Mouse (Mus musculus) CH12.LX (cell line): Measurements from ENCODE around the gene Zbtb9. TPM values are rescaled to one million over a fixed set of nuclear protein-coding genes. Genes with fewer than 3 reads are reported as not detected.

Source experiments
- DNase-seq: peaks from one replicate; pipeline ENCODE4 v3.0.0-alpha.2; 2013; ENCODE audit errors: extremely low read depth
- H3K27ac ChIP-seq: 2 replicates; pipeline ENCODE4 v1.5.1; 2012; ENCODE audit warnings: low read depth, mild to moderate bottlenecking, control low read depth, moderate library complexity; ENCODE audit not compliant: insufficient read depth
- H3K27me3 ChIP-seq: replicated peaks from 2 replicates; pipeline ENCODE3; 2012; ENCODE audit warnings: inconsistent platforms
- H3K36me3 ChIP-seq, 2 experiments: replicated peaks in 1 of 2; 2 replicates each; pipeline versions ENCODE3 to v1.6.1; 2012; ENCODE audit warnings: inconsistent platforms in 1 of 2, low read length in 1 of 2, mild to moderate bottlenecking in 1 of 2, mixed read lengths in 1 of 2, moderate library complexity in 1 of 2; ENCODE audit not compliant: control insufficient read depth in 1 of 2, insufficient read depth in 1 of 2
- H3K4me1 ChIP-seq, 2 experiments: 2 replicates each; pipeline ENCODE4 v1.6.1; 2012; ENCODE audit warnings: inconsistent platforms in 1 of 2, moderate library complexity in 1 of 2; ENCODE audit not compliant: insufficient read depth in 2 of 2, control insufficient read depth in 1 of 2
- H3K4me2 ChIP-seq: 2 replicates; pipeline ENCODE4 v1.6.1; 2012; ENCODE audit warnings: low read depth, mild to moderate bottlenecking, control low read depth; ENCODE audit not compliant: poor library complexity, insufficient read depth, severe bottlenecking
- H3K4me3 ChIP-seq, 3 experiments: fragments of 150-350 bp in 1 of 3; sonication (generic) in 1 of 3; replicated peaks in 1 of 3; 2 replicates each; pipeline versions ENCODE3 to v1.5.1; 2011 to 2012; ENCODE audit warnings: low read depth in 2 of 3, low read length in 2 of 3, mild to moderate bottlenecking in 2 of 3, moderate library complexity in 2 of 3, control low read depth in 1 of 3, improper control_type of control experiment in 1 of 3, inconsistent platforms in 1 of 3, mixed read lengths in 1 of 3; ENCODE audit not compliant: poor library complexity in 1 of 3
- H3K79me2 ChIP-seq: replicated peaks from 2 replicates; pipeline ENCODE4 v1.6.1; 2012; ENCODE audit warnings: mild to moderate bottlenecking, moderate library complexity; ENCODE audit not compliant: control insufficient read depth, poor library complexity, insufficient read depth, severe bottlenecking; ENCODE audit errors: extremely low read depth
- H3K9ac ChIP-seq: 2 replicates; pipeline ENCODE4 v1.6.1; 2012; ENCODE audit warnings: low read depth, mild to moderate bottlenecking, control low read depth, moderate library complexity; ENCODE audit not compliant: insufficient read depth
- H3K9me3 ChIP-seq: replicated peaks from 2 replicates; pipeline ENCODE3; 2012; ENCODE audit warnings: low read length, inconsistent platforms, mixed read lengths
- BHLHE40 ChIP-seq: IDR thresholded peaks from 2 replicates; pipeline ENCODE4 v1.6.1; 2011; ENCODE audit warnings: mild to moderate bottlenecking, low read depth, low read length, improper control_type of control experiment
- CHD1 ChIP-seq: IDR thresholded peaks from 2 replicates; pipeline ENCODE4 v1.6.1; 2012; ENCODE audit warnings: low read depth, low read length, improper control_type of control experiment, inconsistent platforms
- CHD2 ChIP-seq: IDR thresholded peaks from 2 replicates; pipeline ENCODE4 v1.6.1; 2011; ENCODE audit warnings: low read length, improper control_type of control experiment
- CTCF ChIP-seq, 2 experiments: IDR thresholded peaks in 1 of 2; conservative IDR thresholded peaks in 1 of 2; 2 replicates each; pipeline ENCODE4 v1.5.1; 2011 to 2012; ENCODE audit warnings: low read depth in 2 of 2, low read length in 2 of 2, improper control_type of control experiment in 1 of 2, inconsistent platforms in 1 of 2, mild to moderate bottlenecking in 1 of 2, moderate library complexity in 1 of 2
- ELF1 ChIP-seq: IDR thresholded peaks from 2 replicates; pipeline ENCODE4 v1.6.1; 2014; ENCODE audit warnings: low read depth, mild to moderate bottlenecking, inconsistent platforms, low read length, improper control_type of control experiment
- EP300 ChIP-seq: IDR thresholded peaks from 2 replicates; pipeline ENCODE4 v1.6.1; 2011; ENCODE audit warnings: low read length, improper control_type of control experiment
- ETS1 ChIP-seq: conservative IDR thresholded peaks from 2 replicates; pipeline ENCODE4 v1.6.1; 2012; ENCODE audit warnings: low read depth, mild to moderate bottlenecking, inconsistent platforms, low read length, improper control_type of control experiment, moderate library complexity
- GABPA ChIP-seq: IDR thresholded peaks from 2 replicates; pipeline ENCODE4 v1.6.1; 2012; ENCODE audit warnings: low read depth, low read length, improper control_type of control experiment, inconsistent platforms; ENCODE audit not compliant: insufficient replicate concordance
- HCFC1 ChIP-seq: IDR thresholded peaks from 2 replicates; pipeline ENCODE4 v1.6.1; 2012; ENCODE audit warnings: low read depth, mild to moderate bottlenecking, inconsistent platforms, low read length, improper control_type of control experiment
- KAT2A ChIP-seq: IDR thresholded peaks from 2 replicates; pipeline ENCODE4 v1.6.1; 2012; ENCODE audit warnings: low read length, improper control_type of control experiment, inconsistent platforms; ENCODE audit not compliant: insufficient replicate concordance
- MAFK ChIP-seq: IDR thresholded peaks from 2 replicates; pipeline ENCODE4 v1.6.1; 2011; ENCODE audit warnings: low read length, improper control_type of control experiment; ENCODE audit not compliant: insufficient replicate concordance
- MAX ChIP-seq: IDR thresholded peaks from 2 replicates; pipeline ENCODE4 v1.6.1; 2011; ENCODE audit warnings: low read length, improper control_type of control experiment
- MAZ ChIP-seq: IDR thresholded peaks from 2 replicates; pipeline ENCODE4 v1.6.1; 2012; ENCODE audit warnings: low read depth, mild to moderate bottlenecking, inconsistent platforms, low read length, improper control_type of control experiment, moderate library complexity
- MEF2A ChIP-seq: IDR thresholded peaks from 2 replicates; pipeline ENCODE4 v1.6.1; 2014; ENCODE audit warnings: low read depth, mild to moderate bottlenecking, inconsistent platforms, low read length, improper control_type of control experiment, borderline replicate concordance
- MXI1 ChIP-seq: IDR thresholded peaks from 2 replicates; pipeline ENCODE4 v1.6.1; 2011; ENCODE audit warnings: mild to moderate bottlenecking, low read depth, low read length, improper control_type of control experiment
- MYC ChIP-seq: IDR thresholded peaks from 2 replicates; pipeline ENCODE4 v1.6.1; 2011; ENCODE audit warnings: low read depth, mild to moderate bottlenecking, improper control_type of control experiment, low read length
- NELFE ChIP-seq: IDR thresholded peaks from 2 replicates; pipeline ENCODE4 v1.6.1; 2011; ENCODE audit warnings: low read depth, low read length, improper control_type of control experiment
- NRF1 ChIP-seq: IDR thresholded peaks from 2 replicates; pipeline ENCODE4 v1.6.1; 2014; ENCODE audit warnings: low read depth, mild to moderate bottlenecking, inconsistent platforms, low read length, improper control_type of control experiment, moderate library complexity
- PAX5 ChIP-seq: IDR thresholded peaks from 2 replicates; pipeline ENCODE4 v1.6.1; 2012; ENCODE audit warnings: low read length, inconsistent platforms, mixed read lengths
- POLR2A ChIP-seq: IDR thresholded peaks from 2 replicates; pipeline ENCODE4 v1.6.1; 2011; ENCODE audit warnings: low read depth, mild to moderate bottlenecking, improper control_type of control experiment, low read length
- POLR2AphosphoS2 ChIP-seq: IDR thresholded peaks from 2 replicates; pipeline ENCODE4 v1.6.1; 2011; ENCODE audit warnings: low read depth, low read length, improper control_type of control experiment
- RAD21 ChIP-seq: IDR thresholded peaks from 2 replicates; pipeline ENCODE4 v1.6.1; 2011; ENCODE audit warnings: low read depth, mild to moderate bottlenecking, low read length, improper control_type of control experiment, moderate library complexity
- RCOR1 ChIP-seq: conservative IDR thresholded peaks from 2 replicates; pipeline ENCODE4 v1.6.1; 2012; ENCODE audit warnings: low read depth, mild to moderate bottlenecking, inconsistent platforms, low read length, improper control_type of control experiment
- SMC3 ChIP-seq: IDR thresholded peaks from 2 replicates; pipeline ENCODE4 v1.6.1; 2011; ENCODE audit warnings: low read depth, low read length, improper control_type of control experiment
- TBP ChIP-seq: conservative IDR thresholded peaks from 2 replicates; pipeline ENCODE4 v1.6.1; 2011; ENCODE audit warnings: low read depth, low read length, improper control_type of control experiment
- TCF12 ChIP-seq: IDR thresholded peaks from 2 replicates; pipeline ENCODE4 v1.6.1; 2014; ENCODE audit warnings: low read depth, mild to moderate bottlenecking, inconsistent platforms, low read length, improper control_type of control experiment
- UBTF ChIP-seq: IDR thresholded peaks from 2 replicates; pipeline ENCODE4 v1.6.1; 2012; ENCODE audit warnings: low read depth, mild to moderate bottlenecking, inconsistent platforms, low read length, improper control_type of control experiment, moderate library complexity
- USF1 ChIP-seq: IDR thresholded peaks from 2 replicates; pipeline ENCODE4 v1.6.1; 2014; ENCODE audit warnings: low read depth, mild to moderate bottlenecking, inconsistent platforms, low read length, improper control_type of control experiment
- USF2 ChIP-seq: conservative IDR thresholded peaks from 2 replicates; pipeline ENCODE4 v1.6.1; 2011; ENCODE audit warnings: low read depth, low read length, improper control_type of control experiment
- ZKSCAN1 ChIP-seq: IDR thresholded peaks from 2 replicates; pipeline ENCODE4 v1.6.1; 2012; ENCODE audit warnings: low read depth, inconsistent platforms, low read length, improper control_type of control experiment, borderline replicate concordance
- ZMIZ1 ChIP-seq: IDR thresholded peaks from 2 replicates; pipeline ENCODE4 v1.6.1; 2012; ENCODE audit warnings: low read depth, mild to moderate bottlenecking, inconsistent platforms, low read length, improper control_type of control experiment
- dilution Hi-C: fragments of 300-500 bp; cut with MboI; formaldehyde crosslinking; loops from 2 replicates; pipeline ENCODE4 v1.14.3; 2020; ENCODE audit warnings: low sequenced_read_pairs; ENCODE audit not compliant: extremely low pct_unique_long_range_greater_than_20kb, extremely low pct_ligation_motif_present
- in situ Hi-C: fragments of 300-500 bp; cut with MboI; formaldehyde crosslinking; loops from 3 replicates; pipeline ENCODE4 v1.14.3; 2019; ENCODE audit warnings: low sequenced_read_pairs, low pct_ligation_motif_present, low pct_unique_long_range_greater_than_20kb, mixed read lengths
- polyA plus RNA-seq: library from polyadenylated mRNA; unstranded; fragments of >175 nt; gene quantifications from 2 replicates; pipeline ENCODE4 v1.2.1, GENCODE M21; 2012; ENCODE audit warnings: low read depth; ENCODE audit not compliant: insufficient read length
- total RNA-seq, 2 experiments: library from RNA; depleted of rRNA; stranded (reverse); fragments of 300-350 nt in 1 of 2; fragments of >200 nt in 1 of 2; gene quantifications; 2 replicates each; pipeline ENCODE4 v1.2.3; 2012 to 2014

Zbtb9 gene
- total and polyA plus RNA-seq, 3 experiments, result 2.0 to 14.3 (median 8.1) TPM

GRCm38 (mm10) chr17:27027460-27028283 lies 54.7 kb downstream of the Zbtb9 start (continued):
- TF ChIP-seq MXI1, result no peak
- no peak for TF ChIP-seq UBTF
- TF ChIP-seq MAZ, result peak; percentile 65; the same call in 1 of the 2 replicates
- no peak for TF ChIP-seq KAT2A
- peak; percentile 61 for TF ChIP-seq HCFC1
- no peak for TF ChIP-seq RAD21
- TF ChIP-seq PAX5, result no peak
- peak; percentile 26; the same call in 1 of the 2 replicates for TF ChIP-seq NELFE
- TF ChIP-seq POLR2A, result peak; percentile 34
- no peak for TF ChIP-seq RCOR1
- no peak for TF ChIP-seq USF1
- TF ChIP-seq MEF2A, result no peak
- TF ChIP-seq CHD1, result no peak
- no peak for TF ChIP-seq MAX
- no peak for TF ChIP-seq CTCF (conservative IDR thresholded peaks at IDR 0.05 in 1 of 2, IDR thresholded peaks at IDR 0.05 in 1 of 2; ENCODE audit: low read depth in 2 of 2, low read length in 2 of 2)
- no peak; the same call in 1 of the 2 replicates for TF ChIP-seq MYC
- TF ChIP-seq GABPA, result no peak
- peak; percentile 82 for TF ChIP-seq ETS1
- no peak for TF ChIP-seq ZKSCAN1
- TF ChIP-seq TCF12, result peak; percentile 57

DNA sequence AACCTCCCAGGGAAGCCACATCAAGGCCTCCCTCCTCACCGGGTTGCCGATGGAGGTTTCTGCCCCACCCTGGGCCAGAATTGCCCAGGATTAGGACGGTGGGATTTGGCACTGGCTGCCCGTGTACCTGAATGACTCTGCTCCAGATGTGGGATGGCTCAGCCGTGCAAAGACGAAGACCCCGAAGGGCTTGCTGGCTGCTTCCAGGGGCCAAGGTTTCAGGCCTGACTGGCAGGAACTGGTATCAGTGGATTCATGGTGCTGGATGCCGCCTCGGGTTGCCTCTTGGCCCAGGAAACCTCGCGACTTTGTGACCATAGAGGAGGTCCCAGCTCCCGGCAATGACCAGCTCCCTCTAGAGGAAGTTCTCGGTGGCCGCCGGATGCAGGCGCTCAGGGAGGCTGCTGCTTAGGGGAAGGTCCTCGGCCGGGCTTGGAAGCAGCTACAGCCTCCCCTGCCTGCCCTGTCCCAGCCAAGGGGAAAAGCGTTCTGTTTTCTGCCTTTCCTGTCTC lies 55.4 kb downstream of the Zbtb9 start:
- peak overlapping the region; percentile 98 for H3K4me2 ChIP-seq
- dilution Hi-C loops, result no loop called here
- H3K27me3 ChIP-seq, result no peaks in the 10 kb centered on the region
- peaks cover 6% of the 10 kb centered on the region for H3K9me3 ChIP-seq
- H3K79me2 ChIP-seq, result peaks cover 25% of the 10 kb centered on the region
- peaks cover 15 to 38% of the 10 kb centered on the region in 2 experiments for H3K4me1 ChIP-seq
- H3K9ac ChIP-seq, result peak overlapping the region; percentile 83
- in situ Hi-C loops, result loop anchor here (25.0 kb wide), 1 partner anchor 484 kb away; the partner anchor contains the start of gene Grm4
- peak overlapping the region; percentile 44 for H3K27ac ChIP-seq
- DNase-seq, result peak; percentile 85
- peaks cover 13 to 42% of the 10 kb centered on the region in 2 experiments for H3K36me3 ChIP-seq
- peak overlapping the region; percentile 70 to 93 (median 87) for H3K4me3 ChIP-seq
- peak in 1 of 2 experiments; percentile 81; a peak in 3 of 4 replicates for TF ChIP-seq CTCF (conservative IDR thresholded peaks at IDR 0.05 in 1 of 2, IDR thresholded peaks at IDR 0.05 in 1 of 2; ENCODE audit: low read depth in 2 of 2, low read length in 2 of 2)
- peak; percentile 80 for TF ChIP-seq TCF12
- no peak for TF ChIP-seq RCOR1
- no peak for TF ChIP-seq USF1
- peak; percentile 50 for TF ChIP-seq RAD21
- no peak for TF ChIP-seq MAZ
- peak; percentile 51 for TF ChIP-seq SMC3
- TF ChIP-seq MXI1, result peak; percentile 82
- TF ChIP-seq MAFK, result no peak
- peak; percentile 40; the same call in 1 of the 2 replicates for TF ChIP-seq NRF1
- TF ChIP-seq POLR2AphosphoS2, result peak; percentile 63; the same call in 1 of the 2 replicates
- TF ChIP-seq USF2, result no peak
- no peak for TF ChIP-seq PAX5
- peak; percentile 83 for TF ChIP-seq CHD2
- TF ChIP-seq NELFE, result peak; percentile 77
- peak; percentile 14; the same call in 1 of the 2 replicates for TF ChIP-seq BHLHE40
- TF ChIP-seq ELF1, result peak; percentile 73
- TF ChIP-seq ETS1, result peak; percentile 34; the same call in 1 of the 2 replicates
- TF ChIP-seq POLR2A, result peak; percentile 74
- peak; percentile 70; the same call in 1 of the 2 replicates for TF ChIP-seq TBP
- no peak for TF ChIP-seq EP300
- no peak for TF ChIP-seq GABPA
- no peak for TF ChIP-seq MYC
- peak; percentile 87 for TF ChIP-seq ZMIZ1
- no peak for TF ChIP-seq MAX
- TF ChIP-seq MEF2A, result peak; percentile 61; the same call in 1 of the 2 replicates
- no peak for TF ChIP-seq ZKSCAN1
